Mouse (Mus musculus) C2C12 (cell line): ENCODE measurements around the gene Sdr39u1.

Source experiments
- CEBPB ChIP-seq: IDR thresholded peaks from one replicate; pipeline ENCODE4 v1.6.1; 2011; ENCODE audit warnings: low read depth, mild to moderate bottlenecking, control low read depth, moderate library complexity
- CTCF ChIP-seq: IDR thresholded peaks from one replicate; pipeline ENCODE4 v1.5.1; 2011; ENCODE audit not compliant: control insufficient read depth, insufficient read depth, insufficient read length
- MAX ChIP-seq: IDR thresholded peaks from one replicate; pipeline ENCODE4 v1.6.1; 2011; ENCODE audit warnings: mild to moderate bottlenecking, control low read depth
- MYOD1 ChIP-seq: IDR thresholded peaks from one replicate; pipeline ENCODE4 v1.6.1; 2011; ENCODE audit warnings: low read depth; ENCODE audit not compliant: control insufficient read depth, insufficient read length
- MYOG ChIP-seq: IDR thresholded peaks from one replicate; pipeline ENCODE4 v1.6.1; 2011; ENCODE audit not compliant: control insufficient read depth, insufficient read length; ENCODE audit errors: extremely low read depth
- USF1 ChIP-seq: IDR thresholded peaks from one replicate; pipeline ENCODE4 v1.6.1; 2011; ENCODE audit warnings: low read depth, mild to moderate bottlenecking, control low read depth, moderate library complexity

DNA sequence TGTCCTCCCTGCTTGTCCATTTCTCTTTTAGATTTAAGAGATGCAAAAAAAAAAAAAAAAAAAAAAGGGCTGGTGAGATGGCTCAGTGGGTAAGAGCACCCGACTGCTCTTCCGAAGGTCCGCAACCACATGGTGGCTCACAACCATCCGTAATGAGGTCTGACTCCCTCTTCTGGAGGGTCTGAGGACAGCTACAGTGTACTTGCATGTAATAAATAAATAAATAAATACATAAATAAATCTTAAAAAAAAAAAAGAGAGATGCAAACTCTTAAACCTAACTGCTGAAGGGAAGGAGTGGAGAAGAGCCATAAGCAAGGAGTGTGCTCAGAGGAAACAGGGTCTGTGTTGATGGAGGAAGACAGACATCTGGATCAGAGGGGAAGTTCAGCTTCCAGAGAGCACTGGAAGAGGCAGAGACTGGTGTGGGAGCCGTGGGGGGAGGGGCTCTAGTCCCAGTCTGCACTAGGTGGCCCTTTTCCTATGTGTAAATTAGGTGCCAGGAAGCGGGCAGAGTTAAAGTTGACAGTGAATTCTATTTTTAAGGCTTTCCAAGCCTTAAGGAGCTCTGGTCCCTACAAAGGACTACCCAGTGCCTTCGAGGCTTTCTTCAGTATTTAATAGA lies 21.7 kb downstream of the Sdr39u1 start:
- TF ChIP-seq CTCF (no peak), CEBPB (no peak), USF1 (no peak), MYOD1 (no peak), MAX (no peak), MYOG (no peak)
